Mouse (Mus musculus) heart, adult 2 months (tissue): ENCODE results near the gene Prex1.

ENCODE experiments used
- CTCF ChIP-seq: fragments of 200-600 bp; IDR thresholded peaks from 2 replicates; pipeline ENCODE4 v1.8.1; 2022; ENCODE audit warnings: antibody characterized with exemption, mild to moderate bottlenecking, moderate library complexity
- EP300 ChIP-seq: fragments of 200-500 bp; IDR thresholded peaks from 2 replicates; pipeline ENCODE4 v1.6.1; 2011; ENCODE audit warnings: low read depth, low read length, control low read depth; ENCODE audit not compliant: insufficient read depth
- POLR2A ChIP-seq: fragments of 200-500 bp; IDR thresholded peaks from 2 replicates; pipeline ENCODE4 v1.6.1; 2011; ENCODE audit warnings: mild to moderate bottlenecking, low read depth, low read length, control low read depth; ENCODE audit not compliant: insufficient read depth

GRCm38 (mm10) chr2:166683885-166684544 lies 29.6 kb downstream of the Prex1 start:
- TF ChIP-seq CTCF (no peak), EP300 (no peak), POLR2A (no peak)
